Mouse (Mus musculus) cerebellum, adult 11-12 months (tissue): ENCODE measurements around the gene Hunk.

ENCODE experiments used
- DNase-seq: peaks from one replicate; pipeline ENCODE4 v3.0.0; 2022

Hunk gene

DNA sequence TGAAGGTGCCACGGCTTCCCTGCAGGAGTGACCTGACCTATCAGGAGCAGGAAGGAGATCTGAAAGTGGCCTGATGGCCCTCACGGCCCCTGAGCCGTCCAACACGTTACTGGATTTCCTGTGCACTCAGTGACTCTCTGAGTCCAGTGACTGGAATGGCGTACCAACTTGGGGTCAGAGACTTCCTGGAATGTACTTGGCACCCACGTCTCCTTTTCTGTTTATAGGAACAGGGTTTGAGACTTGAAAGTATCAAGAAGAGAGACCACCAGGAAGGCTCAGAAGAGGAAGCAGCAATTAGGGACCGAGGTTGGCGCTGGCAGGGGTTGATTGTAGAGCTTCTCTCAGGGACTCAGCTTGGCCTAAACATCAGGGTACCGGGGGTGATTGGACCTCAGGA is 131.2 kb downstream of the Hunk start:
- no peak for DNase-seq

DNA sequence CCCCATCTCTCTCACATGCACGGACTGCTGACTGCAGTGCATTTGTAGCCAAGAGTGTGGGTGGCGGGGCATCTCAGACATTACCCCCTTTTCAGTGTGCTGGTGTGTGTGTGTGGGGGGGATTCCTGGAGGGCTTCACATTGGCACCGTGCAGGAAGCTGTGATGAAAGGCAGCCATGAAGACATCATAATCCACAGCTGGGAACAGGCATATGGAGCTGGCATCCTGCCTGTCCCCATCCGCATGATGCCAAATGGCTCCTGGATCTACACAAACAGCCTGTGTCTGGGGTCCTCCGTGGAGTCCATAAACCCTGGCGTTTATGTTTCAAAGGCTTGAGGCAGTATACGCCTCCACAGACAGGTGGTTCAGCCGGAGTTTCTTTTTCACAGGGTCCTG is 132.4 kb downstream of the Hunk start:
- no peak for DNase-seq

DNA sequence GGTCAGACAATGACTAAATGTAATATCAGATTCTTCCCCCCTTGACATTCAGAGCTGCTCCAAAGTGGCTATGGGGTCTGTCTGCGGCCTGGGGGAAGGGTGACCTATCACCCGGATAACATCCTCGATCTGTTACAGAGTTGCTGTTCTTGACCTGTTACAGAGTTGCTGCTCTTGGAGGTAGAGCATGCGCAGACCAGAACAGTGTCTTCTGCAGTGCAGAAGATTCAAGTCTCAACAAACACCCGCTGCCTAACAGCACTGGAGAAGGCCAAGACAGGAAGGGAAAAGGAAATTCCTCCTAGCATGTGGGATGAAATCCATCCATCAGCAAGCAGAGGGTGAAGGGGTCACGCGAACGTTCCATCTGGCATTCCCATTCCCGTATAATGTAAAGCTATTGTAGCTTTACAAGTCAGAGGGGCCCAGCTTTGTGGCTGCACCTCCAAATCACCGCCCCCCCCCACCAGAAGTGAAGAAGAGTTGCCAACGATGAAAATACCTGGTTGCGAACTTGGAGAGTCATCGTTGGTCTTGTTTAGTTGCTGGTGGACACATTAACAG is 133.0 kb downstream of the Hunk start:
- DNase-seq, result no peak

DNA sequence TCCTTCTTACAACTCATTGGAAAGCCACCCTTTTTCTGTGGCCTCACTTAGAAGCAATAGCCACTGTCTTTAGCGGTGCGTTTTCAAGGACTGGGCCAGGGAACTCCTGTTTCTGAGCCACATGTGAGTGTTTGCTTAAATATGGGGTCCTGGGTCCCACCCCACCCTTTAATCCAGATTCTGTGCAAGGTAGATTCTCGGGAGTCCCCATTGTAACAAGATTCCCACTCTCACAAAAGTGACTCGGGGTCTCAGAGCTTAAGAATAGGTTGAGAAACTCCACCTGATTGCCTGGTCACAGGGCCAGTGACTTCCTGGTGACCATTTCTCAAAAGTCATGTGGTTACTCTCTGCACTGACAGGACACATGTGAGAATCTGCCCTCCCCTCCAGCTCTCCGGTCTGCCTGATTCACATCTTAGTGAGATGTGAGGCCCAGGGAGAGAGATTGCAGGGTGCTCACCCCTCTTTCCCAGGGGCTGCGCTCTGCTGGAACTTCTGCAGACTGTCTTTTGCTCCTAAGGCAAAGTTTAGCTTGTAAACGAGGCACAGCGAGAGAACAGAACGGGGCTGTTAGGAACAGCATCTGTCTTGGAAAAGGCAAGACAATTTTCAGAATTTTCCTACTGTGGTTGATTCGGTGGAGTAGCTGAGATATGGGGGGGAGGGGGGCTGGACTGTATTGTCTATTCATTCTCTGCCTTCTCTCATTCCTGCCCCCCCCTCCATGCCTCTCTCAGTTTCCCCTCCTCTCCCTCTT is 135.6 kb downstream of the Hunk start:
- no peak for DNase-seq

DNA sequence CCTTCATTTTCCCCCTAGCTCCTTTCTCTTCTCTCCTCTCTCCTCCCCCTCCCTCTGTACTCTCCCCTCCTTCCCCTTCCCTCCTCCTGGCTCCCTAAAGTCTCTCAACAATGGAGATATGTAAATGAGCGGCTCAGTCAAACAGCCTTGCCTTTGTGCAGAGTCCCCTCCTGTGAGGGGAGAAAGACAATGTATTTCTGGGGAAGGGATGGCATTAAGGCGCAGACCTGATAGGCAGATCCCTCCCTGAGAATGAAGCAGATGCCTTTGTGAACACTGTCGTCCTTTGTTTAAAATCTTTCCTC is 136.1 kb downstream of the Hunk start:
- DNase-seq, result no peak

DNA sequence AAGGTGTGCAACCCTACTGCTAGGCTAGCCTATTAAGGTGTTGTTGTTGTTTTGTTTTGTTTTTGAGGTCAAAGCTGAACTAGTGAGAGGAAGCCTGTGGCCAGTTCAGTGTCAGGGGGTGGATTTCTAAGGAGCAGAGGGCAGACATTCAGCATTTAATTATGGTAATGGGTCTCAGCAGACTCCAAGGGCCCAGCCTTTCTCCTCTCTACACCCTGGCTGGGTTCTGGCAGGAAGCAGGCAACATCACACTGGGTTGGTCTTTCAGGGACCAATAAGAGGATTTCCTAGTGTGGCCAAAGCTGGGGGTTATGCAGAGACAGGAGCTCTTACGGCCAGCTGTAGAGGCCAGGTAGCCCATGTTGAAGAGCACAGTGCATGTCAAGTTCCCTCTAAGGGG is 136.8 kb downstream of the Hunk start:
- no peak for DNase-seq

DNA sequence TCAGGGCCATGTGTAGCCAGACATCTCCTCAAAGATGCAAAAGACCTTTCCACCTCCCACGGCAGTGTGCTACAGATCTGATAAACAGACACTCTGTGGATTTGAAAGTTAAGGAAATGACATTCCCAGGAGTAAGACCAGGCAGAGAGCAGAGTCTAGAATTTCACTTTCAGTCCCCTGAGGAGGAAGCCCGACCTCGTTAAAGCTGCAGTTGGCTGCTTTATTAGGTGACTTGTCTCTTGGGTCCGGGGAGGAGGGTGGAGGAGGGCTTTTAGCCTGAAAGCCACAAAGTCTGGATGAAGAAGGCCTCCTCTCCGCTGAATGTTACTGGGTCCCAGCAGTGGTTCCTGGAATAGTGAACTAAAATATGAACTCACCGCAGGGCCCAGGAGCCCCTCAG is 137.6 kb downstream of the Hunk start:
- no peak for DNase-seq

DNA sequence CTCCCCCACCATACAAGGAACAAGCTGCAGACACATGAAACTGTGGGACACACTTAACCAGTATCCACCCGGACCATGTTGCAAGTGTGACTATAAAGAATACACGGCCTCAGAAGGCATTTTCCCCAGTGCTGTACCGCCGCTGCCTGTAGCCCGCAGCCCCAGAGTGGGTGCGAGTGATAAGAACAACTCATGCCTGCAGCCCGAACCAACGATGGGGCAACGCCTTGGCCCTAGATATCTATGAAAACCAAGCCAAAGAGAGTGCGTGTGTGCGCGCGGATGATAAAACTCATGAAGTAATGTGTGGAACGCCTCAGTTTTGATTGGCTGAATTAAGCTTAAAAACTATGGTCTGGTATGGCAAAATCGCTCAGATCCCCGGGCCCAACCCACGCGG is 138.1 kb downstream of the Hunk start:
- DNase-seq, result no peak

DNA sequence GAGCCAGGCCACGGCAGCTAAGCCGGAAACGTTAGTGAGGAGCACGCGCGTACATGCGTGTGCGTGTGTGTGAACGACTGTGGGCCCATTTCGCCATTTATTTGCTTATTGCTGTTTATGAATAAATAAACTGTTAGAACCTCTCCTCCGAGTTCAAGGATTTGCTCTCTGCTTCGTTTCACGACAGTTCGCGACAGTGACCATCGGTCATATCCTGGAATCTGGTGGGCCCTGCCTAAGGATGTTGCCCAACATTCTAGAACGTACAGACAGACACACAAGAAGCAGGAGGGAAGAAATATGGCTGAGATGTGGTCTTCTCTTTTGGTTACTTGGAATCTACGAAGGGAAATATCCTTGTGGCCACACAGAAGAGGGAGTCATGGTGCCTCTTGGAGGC is 138.6 kb downstream of the Hunk start:
- no peak for DNase-seq

DNA sequence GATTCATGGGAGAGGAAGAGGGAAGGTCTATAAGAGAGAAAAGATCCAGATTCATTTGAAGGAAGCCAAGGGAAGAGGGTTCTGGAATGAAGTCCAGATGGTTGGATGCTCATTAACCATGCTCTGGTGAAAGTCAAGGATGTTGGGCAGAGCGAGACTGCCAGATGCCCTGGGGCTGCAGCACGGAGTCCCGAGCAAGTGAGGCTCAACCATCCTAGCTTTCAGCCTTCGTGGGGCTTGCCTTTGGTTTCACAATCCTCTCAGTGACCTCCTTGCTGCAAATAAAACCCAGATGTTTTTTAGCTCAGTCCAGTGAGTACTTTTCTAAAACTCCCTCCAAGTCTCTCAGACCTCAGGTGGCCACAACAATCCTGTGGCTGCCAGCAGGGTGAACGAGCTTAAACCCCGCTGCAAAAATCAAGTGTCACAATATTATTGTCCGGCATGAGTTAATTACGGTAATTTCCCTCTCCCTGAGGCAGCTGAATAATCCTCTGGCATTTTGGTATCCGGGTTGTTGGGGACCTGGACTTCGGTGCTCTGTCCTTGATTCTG is 147.4 kb downstream of the Hunk start:
- no peak for DNase-seq

DNA sequence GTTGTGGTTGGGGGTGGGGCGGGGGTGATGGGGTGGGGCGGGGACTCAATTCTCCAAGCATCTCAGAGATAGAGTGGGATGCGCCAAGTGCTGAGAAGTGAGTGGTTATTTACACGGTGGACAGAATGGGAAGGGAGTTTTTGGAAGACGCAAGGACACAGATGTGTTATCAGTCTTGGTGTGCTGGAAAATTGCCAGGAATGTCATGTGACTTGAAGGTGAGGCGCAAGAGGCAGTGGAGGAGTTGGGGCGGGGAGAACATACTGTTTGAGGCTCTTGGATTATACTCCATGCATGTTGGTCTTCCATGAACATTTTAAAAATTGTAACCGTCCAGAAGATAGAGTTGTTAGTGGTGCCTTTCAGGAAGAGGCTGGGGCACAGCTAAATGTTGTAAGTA is 148.8 kb downstream of the Hunk start:
- DNase-seq, result no peak

DNA sequence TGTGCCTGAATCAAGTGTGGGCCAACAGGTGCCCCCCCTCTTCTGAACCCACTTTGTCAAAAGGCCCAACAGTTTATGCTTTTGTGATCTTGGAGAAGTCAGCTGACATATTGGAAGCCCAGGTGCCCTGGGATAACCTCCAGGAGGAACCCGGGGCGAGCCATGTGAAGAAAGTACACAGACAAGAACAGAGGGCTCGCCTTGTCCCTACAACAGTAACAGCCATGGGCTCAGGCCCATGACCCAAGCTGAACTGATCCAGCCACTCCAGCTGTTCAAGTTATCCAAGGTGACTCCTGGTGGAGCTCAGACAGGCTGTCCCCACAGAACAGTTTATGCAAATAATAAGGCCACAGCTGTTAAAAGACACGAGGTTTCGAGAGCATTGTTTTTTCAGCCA is 153.1 kb downstream of the Hunk start:
- DNase-seq, result no peak

DNA sequence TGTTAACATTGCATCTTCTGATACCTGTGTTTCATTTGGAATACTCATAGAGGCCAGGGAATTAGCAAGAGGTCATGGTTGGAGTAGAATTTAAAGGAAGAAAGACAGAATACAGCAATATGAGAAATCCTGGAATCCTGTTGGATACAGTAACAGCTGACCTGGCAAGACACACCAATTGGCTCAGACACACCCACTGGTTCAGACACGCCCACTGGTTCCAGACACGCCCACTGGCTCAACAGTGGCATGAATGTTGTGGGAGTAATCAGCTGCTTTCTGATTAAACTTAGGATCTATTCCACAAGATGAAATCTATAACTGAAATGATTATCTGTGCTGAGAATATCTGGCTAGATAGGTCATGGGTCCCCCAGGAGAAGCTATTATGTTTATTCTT is 155.4 kb downstream of the Hunk start:
- DNase-seq, result no peak

DNA sequence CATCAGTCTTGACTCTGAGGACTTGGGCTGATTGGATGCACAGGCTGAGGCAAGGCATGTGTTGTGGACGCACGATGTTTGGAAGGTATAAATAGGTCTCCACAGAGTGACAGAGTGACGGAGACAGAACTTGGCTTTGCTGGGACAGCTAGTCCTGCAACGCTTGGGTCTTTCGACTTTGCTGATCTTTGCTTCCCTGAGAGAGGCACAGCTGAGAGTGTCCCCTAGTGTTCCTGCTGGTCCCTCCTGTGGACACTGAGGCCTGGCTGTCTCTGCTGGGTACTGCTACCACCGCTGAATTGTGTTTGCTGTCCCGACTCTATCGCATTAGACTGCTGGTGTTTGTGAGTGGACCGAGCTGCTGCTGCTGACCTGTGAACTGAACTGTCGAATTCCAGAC is 156.6 kb downstream of the Hunk start:
- DNase-seq, result no peak

DNA sequence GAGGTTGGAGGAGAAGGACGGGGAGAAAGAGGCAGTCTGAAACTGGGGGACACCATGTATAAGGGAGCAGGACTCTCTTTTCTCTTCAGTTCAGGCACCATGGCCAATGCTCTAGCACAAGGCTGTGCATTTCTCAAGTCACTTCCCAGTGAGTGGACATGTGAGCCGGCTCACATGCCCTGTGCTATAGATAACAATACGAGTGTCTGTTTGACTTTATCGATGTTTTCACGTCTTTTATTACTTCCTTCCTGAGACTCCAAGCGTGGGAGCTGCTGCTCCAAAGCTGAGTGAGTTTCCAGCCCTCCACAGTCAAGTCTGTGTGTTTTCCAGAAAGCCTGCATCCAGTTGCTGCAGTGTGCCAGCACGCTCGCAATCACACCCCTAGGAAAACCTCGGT is 158.4 kb downstream of the Hunk start:
- no peak for DNase-seq

DNA sequence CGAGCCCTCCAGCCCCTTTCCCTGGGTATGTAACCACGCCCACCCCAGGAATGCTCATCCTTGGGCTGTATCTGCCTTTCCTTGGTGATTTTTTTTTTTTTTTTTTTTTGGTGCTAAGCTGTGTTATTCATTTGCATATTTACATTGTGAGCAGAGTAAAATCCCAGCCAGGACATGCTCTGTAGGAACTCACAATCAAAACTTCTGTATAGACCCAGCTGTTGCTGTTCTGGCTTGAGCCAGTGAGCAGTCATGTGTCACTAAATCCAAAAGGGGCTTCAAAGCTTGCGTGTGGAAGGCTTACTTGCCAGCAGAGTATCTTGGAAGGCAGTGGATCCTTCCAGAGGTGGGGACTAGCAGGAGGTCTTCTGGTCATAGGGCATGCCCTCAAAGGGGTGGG is 159.7 kb downstream of the Hunk start:
- no peak for DNase-seq

DNA sequence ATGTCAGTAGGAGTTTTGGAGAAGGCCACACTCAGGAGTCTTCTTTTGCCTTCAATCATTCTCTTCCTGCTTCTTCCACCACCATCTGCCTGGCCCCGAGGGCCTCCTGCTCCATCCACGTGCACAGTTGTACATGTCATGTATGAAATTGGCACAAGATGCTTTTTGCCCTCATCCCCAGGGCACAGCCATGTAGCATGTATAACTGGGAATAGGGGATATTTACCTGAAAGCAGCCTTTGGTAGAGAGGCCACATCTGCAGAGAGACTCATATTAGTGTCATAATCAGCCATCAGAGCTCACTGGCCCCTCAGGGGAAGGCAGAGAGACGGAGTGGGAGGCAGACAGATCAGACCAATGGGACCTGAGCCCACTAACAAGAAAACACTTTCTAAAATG is 160.8 kb downstream of the Hunk start:
- no peak for DNase-seq

DNA sequence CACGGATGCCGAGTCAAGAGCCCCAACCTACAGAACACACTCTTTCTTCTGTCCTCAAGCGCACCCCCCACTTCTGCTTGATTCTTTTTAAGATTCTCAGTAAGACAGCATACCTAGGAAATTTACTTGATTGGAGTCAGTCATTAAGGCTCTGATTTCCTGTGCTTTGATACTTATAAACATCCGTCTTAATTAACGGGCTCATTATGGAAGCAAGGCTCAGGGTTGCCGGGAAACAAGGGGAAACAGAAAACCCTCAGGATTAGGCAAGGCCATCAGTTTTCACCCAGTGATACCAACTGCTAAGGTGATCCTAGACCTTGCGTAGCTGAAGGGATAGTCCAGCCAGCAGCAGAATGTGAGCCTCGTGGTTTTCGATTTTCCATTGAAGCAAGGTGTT is 162.2 kb downstream of the Hunk start:
- DNase-seq, result no peak
